Mouse (Mus musculus): Measurements from ENCODE around the gene Ipo11.
A peak's percentile ranks its signal among the peaks of the same experiment; 100 is the strongest.
"Not testable (repeated sequence)": the region's sequence is repeated elsewhere in the genome, so short reads cannot be mapped to it uniquely, and the experiment has no call there.

The Ipo11 gene

GRCm38 (mm10) chr13:106936256-106937137, at the start of gene Ipo11:
TSS of gene Ipo11 (minus strand) at chr13:106936958.
- DNase-seq (ENCODE audit: low read depth): peak; percentile 96

GRCm38 (mm10) chr13:106961496-106961895, 24.7 kb upstream of the Ipo11 start:
- peak; percentile 51 for DNase-seq (ENCODE audit: low read depth)

- DNase-seq (ENCODE audit: low read depth): peak; percentile 32
Measured at GRCm38 (mm10) chr13:106960557-106960956, 23.8 kb upstream of the Ipo11 start.

GRCm38 (mm10) chr13:106958286-106958685, 21.5 kb upstream of the Ipo11 start:
- no peak for DNase-seq (ENCODE audit: low read depth)

- DNase-seq (ENCODE audit: low read depth): no peak
Measured at GRCm38 (mm10) chr13:106957554-106957953, 20.8 kb upstream of the Ipo11 start.

GRCm38 (mm10) chr13:106954880-106955279, 18.1 kb upstream of the Ipo11 start:
- DNase-seq (ENCODE audit: low read depth): no peak

- DNase-seq (ENCODE audit: low read depth): no peak
Measured at GRCm38 (mm10) chr13:106947583-106947982, 10.8 kb upstream of the Ipo11 start.

- DNase-seq (ENCODE audit: low read depth): peak; percentile 95
Measured at GRCm38 (mm10) chr13:106946594-106947540, 10.1 kb upstream of the Ipo11 start, which contains the start of gene Dimt1. TSS of gene Dimt1 (plus strand) at chr13:106947127.

- DNase-seq (ENCODE audit: low read depth): no peak
Measured at GRCm38 (mm10) chr13:106945518-106945917, 8.8 kb upstream of the Ipo11 start.

GRCm38 (mm10) chr13:106942721-106943120, 6.0 kb upstream of the Ipo11 start:
- peak; percentile 34 for DNase-seq (ENCODE audit: low read depth)

GRCm38 (mm10) chr13:106941211-106941976, 4.6 kb upstream of the Ipo11 start:
- no peak for DNase-seq (ENCODE audit: low read depth)

- no peak for DNase-seq (ENCODE audit: low read depth)
Measured at GRCm38 (mm10) chr13:106937138-106937472, 347 bp upstream of the Ipo11 start.

- DNase-seq (ENCODE audit: low read depth): no peak
Measured at GRCm38 (mm10) chr13:106935871-106936255, 895 bp downstream of the Ipo11 start.

- no peak for DNase-seq (ENCODE audit: low read depth)
Measured at GRCm38 (mm10) chr13:106929201-106929600, 7.6 kb downstream of the Ipo11 start.

- no peak for DNase-seq (ENCODE audit: low read depth)
Measured at GRCm38 (mm10) chr13:106928296-106928695, 8.5 kb downstream of the Ipo11 start.

GRCm38 (mm10) chr13:106925921-106926320, 10.8 kb downstream of the Ipo11 start:
- not testable (repeated sequence) for DNase-seq (ENCODE audit: low read depth)

- DNase-seq (ENCODE audit: low read depth): peak; percentile 63
Measured at GRCm38 (mm10) chr13:106918322-106919050, 18.3 kb downstream of the Ipo11 start.

- DNase-seq (ENCODE audit: low read depth): no peak
Measured at GRCm38 (mm10) chr13:106913125-106913736, 23.5 kb downstream of the Ipo11 start.

- no peak for DNase-seq (ENCODE audit: low read depth)
Measured at GRCm38 (mm10) chr13:106910096-106910495, 26.7 kb downstream of the Ipo11 start.

GRCm38 (mm10) chr13:106907273-106907672, 29.5 kb downstream of the Ipo11 start:
- DNase-seq (ENCODE audit: low read depth): no peak

- not testable (repeated sequence) for DNase-seq (ENCODE audit: low read depth)
Measured at GRCm38 (mm10) chr13:106905154-106905553, 31.6 kb downstream of the Ipo11 start.
